Mouse (Mus musculus): Measurements from ENCODE around the gene Krtap3-3. TPM values are rescaled to one million over a fixed set of nuclear protein-coding genes. Genes with fewer than 3 reads are reported as not detected.

Krtap3-3 gene
- polyA plus RNA-seq, 1 experiment from 2014 or later: not detected

- H3K4me3 ChIP-seq (replicated peaks): no peak overlapping the region
- WGBS: 56% methylated on average over 3 of the region's 3 CpGs
- ATAC-seq: no peak
- H3K4me2 ChIP-seq (replicated peaks): no peak overlapping the region
- no peaks in the 10 kb centered on the region for H3K4me1 ChIP-seq (replicated peaks)
- H3K27me3 ChIP-seq (replicated peaks): no peaks in the 10 kb centered on the region
- no peak overlapping the region for H3K9ac ChIP-seq
- no peak overlapping the region for H3K27ac ChIP-seq
- H3K9me3 ChIP-seq: no peaks in the 10 kb centered on the region
- no peaks in the 10 kb centered on the region for H3K36me3 ChIP-seq
Measured at GRCm38 (mm10) chr11:99557976-99558745, 7.5 kb upstream of the Krtap3-3 start.

- WGBS: 92% methylated on average over 2 of the region's 2 CpGs
Measured at GRCm38 (mm10) chr11:99556753-99557152, 6.1 kb upstream of the Krtap3-3 start, which contains the start of gene Krtap3-2. Gene Krtap3-2 (minus strand): TSS chr11:99556853.

GRCm38 (mm10) chr11:99556195-99556594, 5.5 kb upstream of the Krtap3-3 start:
- ATAC-seq: no peak
- H3K4me1 ChIP-seq (replicated peaks): no peaks in the 10 kb centered on the region
- 88% methylated on average over 2 of the region's 2 CpGs for WGBS

More at GRCm38 (mm10) chr11:99556753-99557152, 6.1 kb upstream of the Krtap3-3 start, which contains the start of gene Krtap3-2:
- Histone ChIP-seq H3K9me3 (no peaks in the 10 kb centered on the region), H3K4me3 (replicated peaks) (no peak within 1 kb of the TSS), H3K27me3 (replicated peaks) (no peaks in the 10 kb centered on the region), H3K27ac (no peak within 1 kb of the TSS), H3K36me3 (no peaks in the 10 kb centered on the region), H3K4me1 (replicated peaks) (no peaks in the 10 kb centered on the region), H3K4me2 (replicated peaks) (no peak within 1 kb of the TSS), H3K9ac (no peak within 1 kb of the TSS)
- no peak for ATAC-seq

GRCm38 (mm10) chr11:99547892-99548291, 2.8 kb downstream of the Krtap3-3 start:
- Histone ChIP-seq H3K9ac (no peak overlapping the region), H3K27ac (no peak overlapping the region), H3K4me1 (replicated peaks) (no peaks in the 10 kb centered on the region), H3K27me3 (replicated peaks) (no peaks in the 10 kb centered on the region), H3K9me3 (no peaks in the 10 kb centered on the region), H3K4me3 (replicated peaks) (no peak overlapping the region), H3K36me3 (no peaks in the 10 kb centered on the region), H3K4me2 (replicated peaks) (no peak overlapping the region)
- ATAC-seq: no peak

More at GRCm38 (mm10) chr11:99556195-99556594, 5.5 kb upstream of the Krtap3-3 start:
- Histone ChIP-seq H3K9ac (no peak overlapping the region), H3K4me2 (replicated peaks) (no peak overlapping the region), H3K9me3 (no peaks in the 10 kb centered on the region), H3K4me3 (replicated peaks) (no peak overlapping the region), H3K27ac (no peak overlapping the region), H3K36me3 (no peaks in the 10 kb centered on the region), H3K27me3 (replicated peaks) (no peaks in the 10 kb centered on the region)

GRCm38 (mm10) chr11:99539721-99540120, 10.9 kb downstream of the Krtap3-3 start:
- Histone ChIP-seq H3K27ac (no peak overlapping the region), H3K4me1 (replicated peaks) (no peaks in the 10 kb centered on the region), H3K36me3 (no peaks in the 10 kb centered on the region), H3K27me3 (replicated peaks) (no peaks in the 10 kb centered on the region), H3K9ac (no peak overlapping the region), H3K4me2 (replicated peaks) (no peak overlapping the region), H3K4me3 (replicated peaks) (no peak overlapping the region), H3K9me3 (no peaks in the 10 kb centered on the region)
- 62% methylated on average over 9 of the region's 9 CpGs for whole genome bisulfite sequencing
- ATAC-seq: no peak

- H3K9ac ChIP-seq: no peak within 1 kb of the TSS
- ATAC-seq: no peak
- no peaks in the 10 kb centered on the region for H3K9me3 ChIP-seq
- H3K27me3 ChIP-seq (replicated peaks): no peaks in the 10 kb centered on the region
- 66% methylated on average over 13 of the region's 13 CpGs for WGBS
- no peaks in the 10 kb centered on the region for H3K36me3 ChIP-seq
- H3K4me2 ChIP-seq (replicated peaks): no peak within 1 kb of the TSS
- H3K4me1 ChIP-seq (replicated peaks): no peaks in the 10 kb centered on the region
- no peak within 1 kb of the TSS for H3K27ac ChIP-seq
- H3K4me3 ChIP-seq (replicated peaks): no peak within 1 kb of the TSS
Measured at GRCm38 (mm10) chr11:99521288-99521860, 29.3 kb downstream of the Krtap3-3 start, which contains the start of gene Krt39. Gene Krt39 (minus strand): TSS chr11:99521338.

GRCm38 (mm10) chr11:99514098-99514497, 36.6 kb downstream of the Krtap3-3 start:
- Histone ChIP-seq H3K4me1 (replicated peaks) (no peaks in the 10 kb centered on the region), H3K36me3 (no peaks in the 10 kb centered on the region), H3K9ac (no peak overlapping the region), H3K9me3 (no peaks in the 10 kb centered on the region), H3K4me3 (replicated peaks) (no peak overlapping the region), H3K27ac (no peak overlapping the region), H3K4me2 (replicated peaks) (no peak overlapping the region), H3K27me3 (replicated peaks) (no peaks in the 10 kb centered on the region)
- WGBS: 58% methylated on average over 8 of the region's 8 CpGs
- ATAC-seq: peak; percentile 58; the same call in 1 of the 2 replicates

Other genes with a start within 250 kb of the Krtap3-3 start
- not detected in 2 replicates for gene Krt25, start 227.9 kb downstream of the Krtap3-3 start, polyA plus RNA-seq (2015; fragmentation: Nextera tagmentation; extraction: Ambion mirVana)
- gene Krt26, start 212.9 kb downstream of the Krtap3-3 start, polyA plus RNA-seq (2015; fragmentation: Nextera tagmentation; extraction: Ambion mirVana): 0.11 TPM in 1 of 2 replicates, not detected in the other
- gene Krt27, start 199.8 kb downstream of the Krtap3-3 start, polyA plus RNA-seq (2015; fragmentation: Nextera tagmentation; extraction: Ambion mirVana): not detected in 2 replicates
- 0.09 TPM in 1 of 2 replicates, not detected in the other for gene Krt28, start 176.0 kb downstream of the Krtap3-3 start, polyA plus RNA-seq (2015; fragmentation: Nextera tagmentation; extraction: Ambion mirVana)
- gene Krt10, start 161.5 kb downstream of the Krtap3-3 start, polyA plus RNA-seq (2015; fragmentation: Nextera tagmentation; extraction: Ambion mirVana): 18.3 and 21.2 TPM in 2 replicates
- gene Krt12, start 128.6 kb downstream of the Krtap3-3 start, polyA plus RNA-seq (2015; fragmentation: Nextera tagmentation; extraction: Ambion mirVana): not detected in 2 replicates
- gene Krt20, start 112.7 kb downstream of the Krtap3-3 start, polyA plus RNA-seq (2015; fragmentation: Nextera tagmentation; extraction: Ambion mirVana): 64.3 and 72.9 TPM in 2 replicates
- 12.2 and 13.1 TPM in 2 replicates for gene Krt23, start 57.7 kb downstream of the Krtap3-3 start, polyA plus RNA-seq (2015; fragmentation: Nextera tagmentation; extraction: Ambion mirVana)
- not detected in 2 replicates for gene Krt39, start 29.5 kb downstream of the Krtap3-3 start, polyA plus RNA-seq (2015; fragmentation: Nextera tagmentation; extraction: Ambion mirVana)
- not detected in 2 replicates for gene Krt40, start 7.7 kb downstream of the Krtap3-3 start, polyA plus RNA-seq (2015; fragmentation: Nextera tagmentation; extraction: Ambion mirVana)
- gene Krtap3-2, start 6.0 kb upstream of the Krtap3-3 start, polyA plus RNA-seq (2015; fragmentation: Nextera tagmentation; extraction: Ambion mirVana): not detected in 2 replicates
- not detected in 2 replicates for gene Gm11939, start 8.6 kb upstream of the Krtap3-3 start, polyA plus RNA-seq (2015; fragmentation: Nextera tagmentation; extraction: Ambion mirVana)
- 0.30 TPM in 1 of 2 replicates, not detected in the other for gene Krtap3-1, start 15.8 kb upstream of the Krtap3-3 start, polyA plus RNA-seq (2015; fragmentation: Nextera tagmentation; extraction: Ambion mirVana)
- gene Krtap1-5, start 30.2 kb upstream of the Krtap3-3 start, polyA plus RNA-seq (2015; fragmentation: Nextera tagmentation; extraction: Ambion mirVana): not detected in 2 replicates
- not detected in 2 replicates for gene Krtap1-4, start 32.8 kb upstream of the Krtap3-3 start, polyA plus RNA-seq (2015; fragmentation: Nextera tagmentation; extraction: Ambion mirVana)
- not detected in 2 replicates for gene Krtap1-3, start 40.5 kb upstream of the Krtap3-3 start, polyA plus RNA-seq (2015; fragmentation: Nextera tagmentation; extraction: Ambion mirVana)
- gene Krtap9-3, start 47.2 kb upstream of the Krtap3-3 start, polyA plus RNA-seq (2015; fragmentation: Nextera tagmentation; extraction: Ambion mirVana): not detected in 2 replicates
- gene Gm11938, start 52.4 kb upstream of the Krtap3-3 start, polyA plus RNA-seq (2015; fragmentation: Nextera tagmentation; extraction: Ambion mirVana): not detected in 2 replicates
- gene Gm11937, start 59.3 kb upstream of the Krtap3-3 start, polyA plus RNA-seq (2015; fragmentation: Nextera tagmentation; extraction: Ambion mirVana): not detected in 2 replicates
- not detected in 2 replicates for gene Krtap2-4, start 64.0 kb upstream of the Krtap3-3 start, polyA plus RNA-seq (2015; fragmentation: Nextera tagmentation; extraction: Ambion mirVana)
- not detected in 2 replicates for gene Gm11562, start 69.6 kb upstream of the Krtap3-3 start, polyA plus RNA-seq (2015; fragmentation: Nextera tagmentation; extraction: Ambion mirVana)
- not detected in 2 replicates for gene Krtap4-1, start 77.4 kb upstream of the Krtap3-3 start, polyA plus RNA-seq (2015; fragmentation: Nextera tagmentation; extraction: Ambion mirVana)
- not detected in 2 replicates for gene Krtap4-2, start 84.2 kb upstream of the Krtap3-3 start, polyA plus RNA-seq (2015; fragmentation: Nextera tagmentation; extraction: Ambion mirVana)
- gene Krtap4-7, start 93.2 kb upstream of the Krtap3-3 start, polyA plus RNA-seq (2015; fragmentation: Nextera tagmentation; extraction: Ambion mirVana): not detected in 2 replicates
- not detected in 2 replicates for gene Gm11555, start 99.4 kb upstream of the Krtap3-3 start, polyA plus RNA-seq (2015; fragmentation: Nextera tagmentation; extraction: Ambion mirVana)
- not detected in 2 replicates for gene Gm11563, start 108.1 kb upstream of the Krtap3-3 start, polyA plus RNA-seq (2015; fragmentation: Nextera tagmentation; extraction: Ambion mirVana)
- not detected in 2 replicates for gene Krtap4-6, start 115.1 kb upstream of the Krtap3-3 start, polyA plus RNA-seq (2015; fragmentation: Nextera tagmentation; extraction: Ambion mirVana)
- gene Gm14190, start 139.9 kb upstream of the Krtap3-3 start, polyA plus RNA-seq (2015; fragmentation: Nextera tagmentation; extraction: Ambion mirVana): not detected in 2 replicates
- gene Gm14180, start 183.4 kb upstream of the Krtap3-3 start, polyA plus RNA-seq (2015; fragmentation: Nextera tagmentation; extraction: Ambion mirVana): not detected in 2 replicates
- gene Gm11595, start 222.0 kb upstream of the Krtap3-3 start, polyA plus RNA-seq (2015; fragmentation: Nextera tagmentation; extraction: Ambion mirVana): not detected in 2 replicates
- not detected in 2 replicates for gene Krtap4-8, start 229.8 kb upstream of the Krtap3-3 start, polyA plus RNA-seq (2015; fragmentation: Nextera tagmentation; extraction: Ambion mirVana)
- gene Krtap4-9, start 234.3 kb upstream of the Krtap3-3 start, polyA plus RNA-seq (2015; fragmentation: Nextera tagmentation; extraction: Ambion mirVana): not detected in 2 replicates
- not detected in 2 replicates for gene Gm11596, start 242.6 kb upstream of the Krtap3-3 start, polyA plus RNA-seq (2015; fragmentation: Nextera tagmentation; extraction: Ambion mirVana)
- gene Gm11569, start 248.1 kb upstream of the Krtap3-3 start, polyA plus RNA-seq (2015; fragmentation: Nextera tagmentation; extraction: Ambion mirVana): not detected in 2 replicates

All from intestine, embryonic 15.5 days (tissue).